In genomic region chr11:64100060-64100459, GRCm38 (mm10) we compare ENCODE assay signal across 14 mouse cellular contexts.
"Had no signal": no experiment of that assay in that cellular context is flagged by ENCODE, and none has a peak within 500 bp of the region (broad histone marks: within the 10 kb centered on the region; RNA-seq: fewer than 3 reads in every experiment).

No protein-coding gene starts in this region.

- ATAC-seq: midbrain, embryonic 13.5 days; midbrain, embryonic 15.5 days had no signal

- DNase-seq: lung, adult 18-20 months; lung, embryonic 14.5 days; lung, postnatal 10 days; lung, postnatal 4 days; retina, postnatal 1 day; right cerebral cortex, adult 18-20 months; right cerebral cortex, postnatal 25 days; right cerebral cortex, postnatal 4 days; spleen, adult 18-20 months; thymus, adult 18-20 months; thymus, postnatal 14 days; thymus, postnatal 36 days had no signal
